Mouse (Mus musculus) forebrain, embryonic 13.5 days (tissue): Measurements from ENCODE around the gene Cfap298. TPM values are rescaled to one million over a fixed set of nuclear protein-coding genes. Genes with fewer than 3 reads are reported as not detected.

Experiments used
- ATAC-seq: fragments of 200-750 bp; cut with Nextera tagmentation; 2 replicates; pipeline ENCODE4 v1.8.0; 2017
- H3K27ac ChIP-seq: fragments of 300-500 bp; sonication (generic); 2 replicates; pipeline ENCODE4 v1.5.1; 2015; ENCODE audit warnings: inconsistent platforms, mild to moderate bottlenecking, moderate library complexity
- H3K27me3 ChIP-seq: fragments of 300-500 bp; sonication (generic); 2 replicates; pipeline ENCODE4 v1.6.1; 2015; ENCODE audit warnings: mild to moderate bottlenecking, inconsistent platforms
- H3K36me3 ChIP-seq: fragments of 300-500 bp; sonication (generic); 2 replicates; pipeline ENCODE4 v1.6.1; 2015; ENCODE audit warnings: mild to moderate bottlenecking, inconsistent platforms; ENCODE audit not compliant: poor library complexity, severe bottlenecking
- H3K4me1 ChIP-seq: fragments of 300-500 bp; sonication (generic); 2 replicates; pipeline ENCODE4 v1.6.1; 2015; ENCODE audit warnings: inconsistent platforms
- H3K4me2 ChIP-seq: fragments of 300-500 bp; sonication (generic); 2 replicates; pipeline ENCODE4 v1.6.1; 2015; ENCODE audit warnings: inconsistent platforms, mild to moderate bottlenecking, moderate library complexity
- H3K4me3 ChIP-seq: fragments of 300-500 bp; sonication (generic); 2 replicates; pipeline ENCODE4 v1.5.1; 2015; ENCODE audit warnings: mild to moderate bottlenecking, inconsistent platforms
- H3K9ac ChIP-seq: fragments of 300-500 bp; sonication (generic); 2 replicates; pipeline ENCODE4 v1.6.1; 2015; ENCODE audit warnings: mild to moderate bottlenecking, inconsistent platforms
- H3K9me3 ChIP-seq: fragments of 300-500 bp; sonication (generic); replicated peaks from 2 replicates; pipeline ENCODE4 v1.6.1; 2016; ENCODE audit warnings: inconsistent platforms
- WGBS: fragments of 180-500 bp; shearing (Covaris S2); methylation state at CpG from one replicate; pipeline ENCODE4 v1.1.7; 2015; 5-methylcytosine and 5-hydroxymethylcytosine counted together
- polyA plus RNA-seq: library from polyadenylated mRNA; unstranded; fragments of >200 nt; fragmentation: Nextera tagmentation; extraction: Ambion mirVana; gene quantifications from 2 replicates; pipeline ENCODE4 v1.2.1, GENCODE M21; 2015

Gene Cfap298
- 49.1 and 50.0 TPM in 2 replicates for polyA plus RNA-seq

- Histone ChIP-seq H3K9ac (peak within 1 kb of the TSS; percentile 79), H3K36me3 (peaks cover 25% of the 10 kb centered on the region), H3K4me3 (peak within 1 kb of the TSS; percentile 67), H3K27me3 (no peaks in the 10 kb centered on the region), H3K4me1 (peaks cover 14% of the 10 kb centered on the region), H3K4me2 (peak within 1 kb of the TSS; percentile 82), H3K9me3 (no peaks in the 10 kb centered on the region), H3K27ac (peak within 1 kb of the TSS; percentile 86)
- WGBS, result under 1% methylated on average over 56 of the region's 56 CpGs
- peak; percentile 97 for ATAC-seq
Observed at GRCm38 (mm10) chr16:90934687-90935328, at the start of gene Cfap298. TSS of gene Cfap298 (minus strand) at chr16:90935114.

- Histone ChIP-seq H3K27ac (no peak overlapping the region), H3K9me3 (no peaks in the 10 kb centered on the region), H3K9ac (no peak overlapping the region), H3K4me1 (no peaks in the 10 kb centered on the region), H3K4me3 (no peak overlapping the region), H3K36me3 (peaks cover 47% of the 10 kb centered on the region), H3K27me3 (no peaks in the 10 kb centered on the region), H3K4me2 (no peak overlapping the region)
- ATAC-seq, result no peak
- WGBS, result 94% methylated on average over 6 of the region's 6 CpGs
Observed at GRCm38 (mm10) chr16:90971004-90971403, 36.1 kb upstream of the Cfap298 start.

GRCm38 (mm10) chr16:90966241-90966640 is 31.3 kb upstream of the Cfap298 start:
- Histone ChIP-seq H3K27me3 (no peaks in the 10 kb centered on the region), H3K4me3 (no peak overlapping the region), H3K9me3 (no peaks in the 10 kb centered on the region), H3K9ac (no peak overlapping the region), H3K36me3 (peaks cover 64% of the 10 kb centered on the region), H3K27ac (no peak overlapping the region), H3K4me1 (no peaks in the 10 kb centered on the region), H3K4me2 (no peak overlapping the region)
- ATAC-seq, result no peak
- WGBS, result 87% methylated on average over 4 of the region's 4 CpGs

- WGBS, result 92% methylated on average over 10 of the region's 10 CpGs
Observed at GRCm38 (mm10) chr16:90964302-90964701, 29.4 kb upstream of the Cfap298 start.

GRCm38 (mm10) chr16:90963866-90964265 is 29.0 kb upstream of the Cfap298 start:
- H3K36me3 ChIP-seq, result peaks cover 55% of the 10 kb centered on the region
- H3K27me3 ChIP-seq, result no peaks in the 10 kb centered on the region
- H3K9me3 ChIP-seq, result no peaks in the 10 kb centered on the region
- no peaks in the 10 kb centered on the region for H3K4me1 ChIP-seq
- WGBS, result 90% methylated on average over 10 of the region's 10 CpGs
- H3K4me2 ChIP-seq, result no peak overlapping the region
- H3K4me3 ChIP-seq, result no peak overlapping the region
- no peak overlapping the region for H3K9ac ChIP-seq
- H3K27ac ChIP-seq, result no peak overlapping the region
- ATAC-seq, result no peak

More at GRCm38 (mm10) chr16:90964302-90964701, 29.4 kb upstream of the Cfap298 start:
- no peaks in the 10 kb centered on the region for H3K4me1 ChIP-seq
- H3K9ac ChIP-seq, result no peak overlapping the region
- H3K36me3 ChIP-seq, result peaks cover 59% of the 10 kb centered on the region
- no peak overlapping the region for H3K4me3 ChIP-seq
- H3K27me3 ChIP-seq, result no peaks in the 10 kb centered on the region
- H3K27ac ChIP-seq, result no peak overlapping the region
- no peak overlapping the region for H3K4me2 ChIP-seq
- ATAC-seq, result no peak
- H3K9me3 ChIP-seq, result no peaks in the 10 kb centered on the region

GRCm38 (mm10) chr16:90963231-90963630 is 28.3 kb upstream of the Cfap298 start:
- Histone ChIP-seq H3K4me3 (no peak overlapping the region), H3K36me3 (peaks cover 56% of the 10 kb centered on the region), H3K27me3 (no peaks in the 10 kb centered on the region), H3K9me3 (no peaks in the 10 kb centered on the region), H3K9ac (no peak overlapping the region), H3K4me2 (no peak overlapping the region), H3K4me1 (no peaks in the 10 kb centered on the region), H3K27ac (no peak overlapping the region)
- WGBS, result 94% methylated on average over 4 of the region's 4 CpGs
- no peak for ATAC-seq

GRCm38 (mm10) chr16:90958301-90959085 is 23.6 kb upstream of the Cfap298 start:
- H3K4me3 ChIP-seq, result no peak overlapping the region
- H3K9ac ChIP-seq, result no peak overlapping the region
- H3K9me3 ChIP-seq, result no peaks in the 10 kb centered on the region
- H3K27me3 ChIP-seq, result no peaks in the 10 kb centered on the region
- H3K36me3 ChIP-seq, result peaks cover 59% of the 10 kb centered on the region
- H3K4me1 ChIP-seq, result no peaks in the 10 kb centered on the region
- H3K4me2 ChIP-seq, result no peak overlapping the region
- no peak for ATAC-seq
- 90% methylated on average over 5 of the region's 5 CpGs for WGBS
- no peak overlapping the region for H3K27ac ChIP-seq

GRCm38 (mm10) chr16:90955494-90955893 is 20.6 kb upstream of the Cfap298 start:
- no peak for ATAC-seq

GRCm38 (mm10) chr16:90953770-90954169 is 18.9 kb upstream of the Cfap298 start:
- no peak for ATAC-seq
- no peaks in the 10 kb centered on the region for H3K9me3 ChIP-seq
- H3K27me3 ChIP-seq, result no peaks in the 10 kb centered on the region
- no peak overlapping the region for H3K9ac ChIP-seq
- H3K4me1 ChIP-seq, result no peaks in the 10 kb centered on the region
- no peak overlapping the region for H3K4me3 ChIP-seq
- no peak overlapping the region for H3K27ac ChIP-seq
- peaks cover 69% of the 10 kb centered on the region for H3K36me3 ChIP-seq
- H3K4me2 ChIP-seq, result no peak overlapping the region
- WGBS, result 90% methylated on average over 6 of the region's 6 CpGs

More at GRCm38 (mm10) chr16:90955494-90955893, 20.6 kb upstream of the Cfap298 start:
- H3K4me2 ChIP-seq, result no peak overlapping the region
- no peak overlapping the region for H3K27ac ChIP-seq
- no peaks in the 10 kb centered on the region for H3K27me3 ChIP-seq
- no peak overlapping the region for H3K4me3 ChIP-seq
- H3K9ac ChIP-seq, result no peak overlapping the region
- H3K9me3 ChIP-seq, result no peaks in the 10 kb centered on the region
- peaks cover 69% of the 10 kb centered on the region for H3K36me3 ChIP-seq
- 92% methylated on average over 6 of the region's 6 CpGs for WGBS
- no peaks in the 10 kb centered on the region for H3K4me1 ChIP-seq

GRCm38 (mm10) chr16:90953147-90953546 is 18.2 kb upstream of the Cfap298 start:
- ATAC-seq, result no peak

GRCm38 (mm10) chr16:90950354-90950963 is 15.5 kb upstream of the Cfap298 start:
- Histone ChIP-seq H3K9me3 (no peaks in the 10 kb centered on the region), H3K27me3 (no peaks in the 10 kb centered on the region), H3K4me2 (no peak overlapping the region), H3K36me3 (peaks cover 61% of the 10 kb centered on the region), H3K9ac (no peak overlapping the region), H3K4me1 (no peaks in the 10 kb centered on the region), H3K27ac (no peak overlapping the region), H3K4me3 (no peak overlapping the region)
- WGBS, result 61% methylated on average over 17 of the region's 17 CpGs
- ATAC-seq, result no peak

More at GRCm38 (mm10) chr16:90953147-90953546, 18.2 kb upstream of the Cfap298 start:
- Histone ChIP-seq H3K27me3 (no peaks in the 10 kb centered on the region), H3K27ac (no peak overlapping the region), H3K36me3 (peaks cover 63% of the 10 kb centered on the region), H3K4me3 (no peak overlapping the region), H3K9ac (no peak overlapping the region), H3K4me1 (no peaks in the 10 kb centered on the region), H3K4me2 (no peak overlapping the region), H3K9me3 (no peaks in the 10 kb centered on the region)
- 92% methylated on average over 9 of the region's 9 CpGs for WGBS

GRCm38 (mm10) chr16:90946977-90947376 is 12.1 kb upstream of the Cfap298 start:
- Histone ChIP-seq H3K36me3 (peaks cover 68% of the 10 kb centered on the region), H3K4me3 (no peak overlapping the region), H3K9ac (no peak overlapping the region), H3K27me3 (no peaks in the 10 kb centered on the region), H3K27ac (no peak overlapping the region), H3K9me3 (no peaks in the 10 kb centered on the region), H3K4me1 (no peaks in the 10 kb centered on the region), H3K4me2 (no peak overlapping the region)
- ATAC-seq, result no peak
- 64% methylated on average over 8 of the region's 8 CpGs for WGBS
